Mouse (Mus musculus) v-Abl transformed pro-B cells (cell line): ENCODE measurements at regions not wholly inside any gene's neighbourhood (a gene's known extent, or its start where the extent isn't known, plus 50 kb on each side); places are given as distances from the start of the nearest gene placed in this dataset.
"Not testable (repeated sequence)": the region's sequence is repeated elsewhere in the genome, so short reads cannot be mapped to it uniquely, and the experiment has no call there.

ENCODE experiments used
- in situ Hi-C, 2 experiments: fragments of 400-800 bp; cut with MboI; formaldehyde crosslinking; loops; one replicate each; pipeline ENCODE4 v1.15.1; 2025; ENCODE audit not compliant: unreplicated experiment in 2 of 2

DNA sequence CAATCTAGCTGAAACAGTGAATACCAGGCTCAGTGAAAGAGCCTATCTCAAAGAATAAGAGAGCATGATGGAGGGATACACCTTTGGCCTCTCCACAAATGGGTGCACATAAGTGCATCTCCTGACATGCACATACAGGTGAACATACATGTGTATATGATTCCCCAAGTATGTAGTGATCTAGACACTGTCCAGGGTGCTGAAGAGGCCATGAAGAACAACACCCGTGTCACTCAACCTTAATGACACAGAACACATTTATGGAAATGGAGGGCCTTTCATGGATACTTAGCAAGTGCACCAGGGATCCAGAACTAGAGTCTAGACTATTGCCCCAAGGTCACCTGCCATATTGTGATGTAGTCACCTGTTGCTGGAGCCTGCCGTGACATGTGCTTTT is 56.9 kb downstream of the Spata19 start:
- in situ Hi-C loops = no loop called here

DNA sequence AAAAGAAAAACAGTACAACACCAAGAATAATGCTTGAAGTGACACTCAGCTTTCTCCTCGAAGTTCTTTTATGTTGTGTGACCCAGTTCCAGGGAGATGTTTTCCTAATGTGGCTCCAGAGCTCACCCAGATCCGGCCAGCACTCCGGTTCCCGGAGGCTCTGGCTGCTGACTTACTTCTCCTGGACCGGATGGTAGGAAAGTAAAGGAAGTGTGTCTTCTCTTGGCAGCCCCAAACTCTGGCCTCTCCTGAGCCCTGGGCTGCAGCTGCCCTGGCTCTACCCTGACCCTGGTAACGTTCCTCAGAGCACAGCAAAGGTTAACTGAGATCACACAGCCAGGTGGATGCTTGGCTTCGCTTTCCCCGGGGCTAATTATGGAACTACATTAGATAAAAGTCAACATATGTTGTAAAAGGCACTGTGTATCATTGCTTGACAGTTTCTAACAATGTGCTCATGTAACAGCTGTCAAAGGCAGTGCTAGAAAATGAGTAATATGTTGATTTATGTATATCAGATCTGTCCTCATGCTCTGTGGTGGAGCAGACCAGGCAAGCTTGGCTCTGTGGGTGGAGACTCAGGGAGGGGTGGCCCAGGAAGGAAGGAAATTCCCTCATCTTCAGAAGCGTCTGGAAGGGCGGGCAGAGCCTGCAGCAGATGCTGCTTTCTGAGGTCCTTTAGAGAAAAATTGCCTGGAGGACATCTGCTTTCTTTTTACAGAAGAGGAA is 57.5 kb downstream of the Spata19 start:
- in situ Hi-C loops = no loop called here

DNA sequence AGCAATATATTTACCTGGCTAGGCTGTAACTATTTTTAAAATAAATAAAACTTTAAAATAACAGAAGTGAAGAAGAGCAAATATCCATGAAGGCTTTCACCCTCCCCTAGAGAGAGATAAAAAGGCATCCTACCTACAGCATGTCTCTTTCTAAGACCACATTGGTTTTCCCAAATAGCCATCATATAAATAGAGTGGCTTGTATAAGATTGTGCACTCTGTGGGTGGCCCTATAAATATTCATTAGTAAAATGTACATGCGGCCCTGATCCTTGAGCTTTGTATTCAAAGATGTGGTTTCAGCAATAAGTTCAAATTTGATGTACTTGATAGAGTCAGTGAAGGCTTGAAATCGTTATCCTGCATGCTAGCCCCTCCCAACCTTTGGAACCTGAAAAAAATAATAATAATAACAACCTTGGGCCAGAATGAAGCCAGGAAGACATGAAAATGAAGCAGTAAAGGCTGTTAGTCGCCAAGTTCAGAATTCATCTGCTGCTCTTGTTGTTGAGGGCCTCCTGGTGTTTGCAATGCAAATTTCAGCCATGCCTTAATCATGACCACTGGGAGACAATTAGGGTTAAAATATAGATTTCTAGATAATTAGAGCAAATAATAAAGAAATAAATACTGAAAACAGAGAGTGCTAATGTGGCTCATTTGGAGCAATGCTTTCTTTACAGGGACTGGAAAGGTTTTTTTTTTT is 61.9 kb downstream of the Spata19 start:
- in situ Hi-C loops = no loop called here

DNA sequence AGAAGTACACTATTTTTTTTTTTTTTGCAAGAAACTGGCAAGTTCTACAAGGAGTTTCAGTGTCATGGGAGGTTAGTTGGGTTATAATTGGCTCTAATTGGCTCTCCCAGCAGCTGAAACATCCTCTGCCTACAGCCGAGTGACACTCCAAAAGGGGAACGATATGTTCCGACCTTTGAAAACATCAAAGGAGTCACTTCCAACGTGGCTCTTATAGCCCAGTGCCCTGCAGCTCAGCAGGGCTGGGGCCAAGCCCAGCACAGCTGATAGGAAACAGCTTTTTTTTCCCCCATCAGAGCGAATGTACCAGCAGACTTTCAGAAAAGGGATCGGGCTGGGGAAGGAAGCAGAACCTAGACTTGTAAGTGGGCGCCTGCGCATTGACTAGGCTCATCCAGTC is 64.4 kb downstream of the Spata19 start:
- in situ Hi-C loops = no loop called here

DNA sequence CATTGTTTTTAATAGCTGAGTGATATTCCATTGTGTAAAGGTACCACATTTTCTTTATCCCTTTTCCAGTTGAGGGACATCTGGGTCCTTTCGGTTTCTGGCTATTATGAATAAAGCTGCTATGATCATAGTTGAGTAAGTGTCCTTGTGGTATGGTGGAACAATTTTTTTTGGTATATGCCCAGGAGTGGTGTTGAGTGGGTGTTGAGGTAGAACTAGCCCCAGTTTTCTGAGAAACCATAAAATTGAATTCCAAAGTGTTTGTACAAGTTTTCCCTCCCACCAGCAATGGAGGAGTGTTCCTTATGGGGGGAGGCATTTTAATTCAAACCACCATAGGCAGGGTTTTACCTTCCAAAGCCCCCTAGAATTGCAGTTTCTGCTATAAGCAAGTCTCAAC is 67.4 kb downstream of the Spata19 start:
- in situ Hi-C loops = no loop called here

DNA sequence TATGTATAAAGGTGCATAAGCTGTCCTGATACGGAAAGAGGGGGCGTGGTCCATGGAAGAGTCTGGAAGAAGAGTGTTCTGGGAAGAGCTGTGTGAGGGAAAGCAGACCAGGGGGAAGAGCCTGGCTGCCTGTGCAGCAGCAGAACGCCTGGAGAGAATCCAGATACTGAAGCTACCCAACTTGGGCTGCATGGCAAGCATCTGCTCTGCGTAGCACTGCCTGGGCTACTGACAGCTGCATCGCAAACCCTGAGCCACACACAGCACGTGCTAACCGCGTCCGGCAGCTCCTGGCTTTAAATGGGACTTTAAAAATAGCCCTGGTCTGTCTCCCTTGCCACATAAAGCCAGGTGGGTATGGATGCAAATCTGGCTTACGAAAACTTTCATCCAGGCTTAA is 78.9 kb downstream of the Spata19 start:
- in situ Hi-C loops = no loop called here

DNA sequence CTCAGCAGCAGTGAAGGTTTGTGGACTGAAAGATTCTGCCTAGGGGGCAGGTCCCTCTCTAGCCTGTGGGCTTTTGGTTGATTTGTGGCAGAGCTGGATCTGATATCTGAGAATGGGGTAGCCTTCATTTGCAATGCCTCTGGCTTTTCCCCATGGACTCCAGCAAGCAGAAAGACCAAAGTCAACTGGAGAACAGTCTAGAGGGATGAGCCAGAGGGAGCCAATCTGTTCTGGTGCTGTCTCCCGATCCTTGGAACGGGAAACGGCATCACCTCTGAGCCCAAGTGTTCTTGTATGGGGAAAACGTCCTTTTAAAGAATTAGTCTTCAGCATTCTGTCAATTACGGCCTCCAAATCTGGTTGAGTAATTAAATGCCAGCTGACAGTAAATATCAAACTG is 80.0 kb downstream of the Spata19 start:
- in situ Hi-C loops = no loop called here

DNA sequence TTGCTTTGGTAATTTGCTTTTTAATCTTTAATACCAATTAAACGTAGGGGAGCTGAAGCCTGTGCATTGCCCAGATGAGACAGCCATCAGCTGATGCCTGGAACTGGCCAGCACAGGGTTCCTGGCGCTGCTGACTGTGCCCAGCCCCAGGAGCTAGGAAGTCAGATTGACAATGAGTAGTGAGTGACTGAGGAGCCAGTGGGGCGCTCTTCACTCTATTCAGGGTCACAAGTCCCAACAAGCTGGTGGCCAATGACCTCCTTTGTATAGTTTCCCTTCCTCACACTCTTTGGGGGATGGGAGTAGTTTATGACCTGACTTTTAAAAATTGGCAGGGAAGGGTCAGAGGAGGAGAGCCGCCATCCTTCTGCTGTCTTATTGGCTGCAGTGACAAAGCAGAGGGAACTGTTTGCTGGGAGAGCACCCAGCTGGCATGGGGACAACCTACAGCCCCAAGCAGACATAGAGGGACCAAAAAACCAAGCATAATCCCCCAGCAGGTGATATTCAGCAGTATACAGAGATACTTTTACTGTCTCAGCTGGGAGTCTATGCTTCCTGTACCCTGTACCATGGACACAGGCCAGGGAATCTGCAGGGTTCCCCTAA is 80.6 kb downstream of the Spata19 start:
- in situ Hi-C loops = no loop called here

DNA sequence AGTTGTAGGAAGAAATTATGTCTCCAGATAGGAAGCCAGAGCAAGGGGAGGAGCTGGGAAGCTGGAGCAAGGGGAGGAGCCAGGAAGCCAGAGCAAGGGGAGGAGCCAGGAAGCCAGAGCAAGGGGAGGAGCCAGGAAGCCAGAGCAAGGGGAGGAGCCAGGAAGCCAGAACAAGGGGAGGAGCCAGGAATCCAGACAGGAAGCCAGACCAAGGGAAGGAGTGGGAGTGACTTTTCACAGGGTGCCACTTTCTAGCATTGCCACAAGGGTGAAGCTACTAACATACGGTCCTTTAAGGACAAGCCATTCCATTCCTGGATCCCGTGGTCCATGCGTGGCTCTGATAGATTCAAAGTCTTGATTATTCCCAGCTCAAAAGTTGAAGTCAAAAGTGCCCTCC is 81.7 kb downstream of the Spata19 start:
- in situ Hi-C loops = no loop called here

DNA sequence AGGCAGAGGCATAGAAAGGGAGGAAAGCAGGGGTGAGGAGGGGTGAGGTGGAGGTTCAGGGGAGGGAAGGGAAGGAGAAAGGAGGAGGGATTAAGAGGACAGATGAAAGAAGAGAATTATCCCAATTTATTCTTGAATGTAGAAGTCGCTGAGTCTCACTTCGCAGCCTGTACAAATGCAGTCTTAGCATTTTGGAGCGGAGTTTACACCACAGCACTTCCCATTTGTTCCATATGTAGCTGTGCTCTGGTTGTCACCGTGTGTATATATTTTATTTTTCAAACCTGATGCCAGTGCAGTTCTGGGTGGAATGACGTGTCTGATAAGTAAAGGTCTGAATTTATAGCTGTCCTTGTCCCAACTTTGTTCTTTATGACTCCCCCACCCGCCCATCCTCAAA is 105.2 kb downstream of the Spata19 start:
- in situ Hi-C loops = no loop called here

DNA sequence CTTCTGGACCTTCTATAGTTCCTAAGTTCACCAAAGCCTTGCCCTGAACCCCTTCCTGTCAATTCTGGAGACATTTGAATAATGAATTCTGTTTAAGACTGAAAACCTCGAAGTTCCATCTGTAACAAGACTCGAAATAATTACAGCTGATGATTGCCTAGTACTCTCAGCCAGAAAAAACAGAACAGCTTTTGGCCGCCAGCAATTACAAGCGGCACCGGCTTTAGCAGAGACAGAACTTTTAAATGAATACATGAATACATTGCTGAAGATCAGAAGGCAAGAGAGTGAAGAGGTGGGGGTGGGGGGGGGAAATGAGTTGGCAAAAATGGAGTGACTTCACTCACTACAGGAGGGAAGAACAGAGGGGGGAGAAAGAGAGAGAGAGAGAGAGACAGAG is 112.6 kb downstream of the Spata19 start:
- in situ Hi-C loops = no loop called here

DNA sequence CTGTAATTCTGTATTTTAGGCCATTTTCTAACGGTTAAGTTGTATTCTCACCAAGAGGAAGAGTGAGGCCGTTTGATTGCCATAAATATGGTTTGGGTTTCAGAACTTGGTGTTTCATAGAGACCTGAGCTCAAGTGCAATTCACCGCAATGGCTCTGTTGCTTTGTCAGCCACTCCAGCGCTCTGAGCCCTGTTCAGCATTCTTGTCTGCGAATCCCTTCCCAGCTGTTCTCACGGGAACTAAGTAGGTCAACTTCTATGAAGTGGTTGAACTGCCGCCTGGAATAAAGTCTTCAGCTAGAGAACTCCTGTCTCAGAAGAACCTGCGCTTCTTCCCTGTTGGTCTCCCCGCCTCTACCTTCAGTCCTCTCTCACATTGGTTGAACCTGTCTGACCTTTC is 113.1 kb downstream of the Spata19 start:
- in situ Hi-C loops = no loop called here

DNA sequence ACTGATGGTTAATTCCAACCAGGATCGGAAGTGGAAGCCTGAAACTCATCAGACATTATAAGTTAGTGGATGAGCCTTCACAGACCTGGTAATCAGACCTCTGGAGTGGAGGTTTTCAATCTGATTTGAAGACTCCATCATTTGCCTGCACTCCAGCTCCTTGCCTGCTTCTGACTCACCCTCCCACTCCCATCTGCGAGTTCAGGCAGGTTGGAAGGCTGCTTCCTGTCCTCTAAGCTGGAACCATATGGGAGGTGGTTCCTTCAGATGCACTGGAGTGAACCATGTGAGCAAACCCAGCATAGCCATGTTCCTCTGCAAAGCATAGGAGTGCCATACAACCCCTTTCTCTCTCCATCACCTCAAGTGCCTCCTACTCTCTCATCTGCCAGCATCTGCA is 114.6 kb downstream of the Spata19 start:
- in situ Hi-C loops = no loop called here

DNA sequence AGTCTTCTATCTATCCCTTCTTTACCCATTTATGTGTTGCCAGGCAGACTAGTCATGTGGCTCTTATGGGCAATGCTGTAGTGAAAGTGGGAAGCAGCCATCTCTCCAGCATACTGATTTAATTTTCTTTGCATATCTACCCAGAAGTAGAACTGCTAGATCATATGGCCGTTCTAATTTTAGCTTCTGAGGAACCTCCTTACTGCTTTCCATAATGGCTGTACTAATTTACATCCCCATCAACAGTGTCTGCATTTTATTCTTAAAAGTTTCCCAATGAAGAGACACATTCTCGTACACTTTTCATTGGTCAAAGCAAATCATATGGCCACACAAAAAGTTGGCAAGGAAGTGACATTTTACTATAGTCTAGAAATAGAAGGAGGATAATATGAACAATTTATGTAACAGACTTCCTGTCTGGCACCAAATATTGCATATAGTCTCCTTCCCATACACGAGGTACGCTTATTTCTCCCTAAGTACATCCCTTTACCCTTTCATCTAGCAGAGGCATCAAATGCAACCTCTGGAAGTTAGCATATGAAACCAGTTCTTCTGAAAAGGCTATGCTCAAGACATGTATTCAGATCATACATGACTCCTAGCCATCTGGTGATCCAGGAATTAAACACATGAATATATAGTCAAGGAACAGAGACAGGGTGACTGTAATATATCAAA is 119.0 kb downstream of the Spata19 start:
- in situ Hi-C loops = no loop called here

DNA sequence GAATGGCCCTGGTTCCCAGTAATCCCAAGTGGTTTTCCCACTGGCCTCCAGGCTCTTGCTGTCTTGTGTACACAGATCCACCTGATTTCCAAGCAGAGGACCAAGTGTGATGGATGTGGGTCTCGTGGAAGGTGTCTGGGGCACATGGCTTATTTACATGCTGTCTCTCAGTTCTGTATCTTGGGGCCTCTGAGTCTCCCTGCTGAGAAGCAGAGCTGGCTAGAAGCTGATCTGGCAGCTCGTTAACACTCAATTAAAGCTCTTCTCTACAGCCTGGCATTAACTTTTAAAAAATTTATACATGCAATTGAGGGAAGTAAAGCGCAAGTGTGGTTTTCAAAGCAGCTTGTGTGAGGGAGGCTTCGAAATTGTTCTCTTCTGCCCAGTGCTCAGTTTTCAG is 121.4 kb downstream of the Spata19 start:
- in situ Hi-C loops = no loop called here

DNA sequence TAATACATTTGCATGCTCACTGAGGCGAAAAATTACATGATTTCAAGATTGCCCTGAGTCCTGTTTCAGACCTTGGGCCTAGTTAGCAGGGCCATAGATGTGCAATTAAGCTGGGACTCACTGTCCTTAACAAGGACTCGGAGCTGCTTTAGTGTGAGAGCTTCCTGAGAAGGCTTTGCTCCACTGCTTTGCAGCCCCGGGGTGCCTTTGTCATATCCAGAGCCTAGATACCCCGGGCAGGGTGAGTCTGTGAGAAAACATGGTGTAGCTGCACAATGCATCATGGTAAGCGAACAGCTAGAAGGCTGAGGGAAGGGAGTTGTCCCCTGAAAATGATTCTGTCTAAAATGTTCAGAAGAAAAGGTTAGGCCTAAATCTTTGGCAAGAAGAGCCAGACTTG is 123.1 kb downstream of the Spata19 start:
- in situ Hi-C loops = loop anchor here in 1 of 2 experiments (10.0 kb wide), 1 partner anchor 215 kb away; no protein-coding TSS in a partner anchor

DNA sequence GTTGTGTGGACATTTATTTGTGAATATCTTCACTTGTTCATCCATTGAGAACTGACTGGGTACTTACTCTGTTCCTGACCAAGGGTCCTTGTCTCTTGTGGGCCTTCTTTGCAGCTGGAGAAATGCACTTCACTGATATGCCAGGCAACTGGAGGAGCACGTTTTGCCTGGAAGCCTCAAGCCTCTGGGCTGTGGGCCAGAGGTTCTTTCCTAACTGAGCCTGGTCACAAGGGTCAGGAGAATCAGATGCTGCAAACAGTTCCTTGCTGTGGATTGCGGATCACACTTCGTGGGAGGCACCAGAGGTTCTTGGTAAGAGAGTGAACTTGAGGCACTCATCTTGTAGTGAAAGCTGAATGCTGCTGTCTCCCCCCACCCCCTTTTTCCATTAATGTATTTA is 124.6 kb downstream of the Spata19 start:
- in situ Hi-C loops = loop anchor here in 1 of 2 experiments (10.0 kb wide), 1 partner anchor 214 kb away; no protein-coding TSS in a partner anchor

DNA sequence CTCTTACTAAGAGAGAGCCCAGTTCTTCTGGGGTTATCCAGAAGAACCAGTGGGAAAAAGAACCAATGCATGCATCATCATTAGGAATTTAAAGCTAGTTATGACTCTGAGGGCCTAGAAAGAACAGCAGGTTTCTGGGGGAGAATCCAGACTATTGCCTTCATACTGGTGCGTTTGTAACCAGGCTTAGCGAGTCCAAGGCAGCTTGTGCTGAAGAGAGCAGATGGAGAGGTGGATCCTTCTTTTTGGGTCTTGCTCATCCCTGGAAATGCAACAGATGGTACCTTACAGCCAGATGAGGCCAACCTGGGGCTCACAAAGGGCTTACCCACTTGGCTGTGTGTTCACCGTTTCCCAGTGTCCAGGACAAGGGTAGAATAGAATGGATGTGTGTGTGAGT is 130.1 kb downstream of the Spata19 start:
- in situ Hi-C loops = loop anchor here in 1 of 2 experiments (10.0 kb wide), 1 partner anchor 208 kb away; no protein-coding TSS in a partner anchor

DNA sequence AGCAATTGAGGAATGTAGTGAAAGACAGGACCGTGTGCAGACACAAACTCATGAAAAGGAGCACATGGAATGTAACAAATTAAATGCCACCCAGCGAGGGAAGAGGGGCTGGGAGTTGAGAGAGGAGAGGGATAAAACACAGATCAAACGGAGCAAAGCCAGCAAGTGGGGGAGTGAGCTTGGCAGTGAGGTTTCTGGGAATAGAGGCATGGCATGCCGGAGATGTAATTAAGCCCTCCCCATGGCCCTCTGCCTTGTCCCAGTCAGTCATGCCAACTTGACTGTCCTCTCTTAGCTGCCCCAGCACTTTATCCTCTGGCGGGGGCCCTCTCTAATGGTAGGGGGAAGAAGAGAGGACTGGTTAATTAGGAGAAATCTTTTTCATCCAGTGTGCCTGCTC is 141.9 kb downstream of the Spata19 start:
- in situ Hi-C loops = no loop called here

DNA sequence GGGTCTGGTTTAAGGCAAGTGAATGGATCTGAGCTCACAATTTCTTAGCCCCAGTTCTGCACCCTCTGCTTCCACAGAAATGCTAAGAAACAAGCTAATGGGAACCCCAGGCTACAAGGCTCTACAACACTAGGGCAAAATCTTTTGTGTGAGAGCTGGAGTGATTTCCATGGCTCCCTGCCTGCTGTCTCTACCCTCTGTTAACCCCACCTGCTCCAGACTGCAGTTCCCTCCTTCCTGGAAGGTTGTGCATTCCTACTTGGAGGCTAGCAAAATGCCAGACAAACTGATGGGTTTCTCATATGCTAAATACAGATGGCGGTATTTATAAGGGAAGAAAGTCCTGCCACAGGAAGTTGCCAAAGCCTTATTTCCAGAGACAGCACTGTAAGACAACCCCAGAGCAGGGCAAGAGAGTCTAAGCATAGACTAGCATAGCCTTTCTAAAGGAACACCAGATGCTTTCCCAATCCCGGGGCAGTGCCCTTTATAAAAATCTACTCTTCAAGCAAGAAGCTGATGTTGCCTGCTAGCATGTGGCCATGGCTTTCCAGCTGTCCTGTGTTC is 145.1 kb downstream of the Spata19 start:
- in situ Hi-C loops = no loop called here

DNA sequence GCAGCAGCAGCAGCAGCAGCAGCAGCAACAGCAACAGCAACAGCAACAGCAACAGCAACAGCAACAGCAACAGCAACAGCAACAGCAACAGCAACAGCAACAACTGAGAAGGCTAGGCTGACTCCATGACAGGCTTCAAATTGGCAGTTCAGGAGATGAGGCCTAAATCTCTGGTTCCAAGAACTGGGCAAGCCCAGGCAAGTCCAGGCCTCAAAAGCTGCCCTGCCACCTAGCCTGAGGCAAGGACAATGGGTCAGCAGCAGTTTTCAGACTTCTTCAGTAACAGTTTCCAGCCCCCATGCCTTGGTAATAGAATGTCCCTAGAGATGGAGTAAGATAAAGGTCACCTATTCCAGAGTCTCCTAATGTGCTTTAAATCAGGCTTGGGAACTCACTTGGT is 158.1 kb downstream of the Spata19 start:
- in situ Hi-C loops = not testable (repeated sequence)
